Mouse (Mus musculus): ENCODE data around the gene Fmo5. TPM values are rescaled to one million over a fixed set of nuclear protein-coding genes. Genes with fewer than 3 reads are reported as not detected.

The Fmo5 gene
- polyA plus RNA-seq, 1 experiment from 2014 or later: 1.7 TPM

DNA sequence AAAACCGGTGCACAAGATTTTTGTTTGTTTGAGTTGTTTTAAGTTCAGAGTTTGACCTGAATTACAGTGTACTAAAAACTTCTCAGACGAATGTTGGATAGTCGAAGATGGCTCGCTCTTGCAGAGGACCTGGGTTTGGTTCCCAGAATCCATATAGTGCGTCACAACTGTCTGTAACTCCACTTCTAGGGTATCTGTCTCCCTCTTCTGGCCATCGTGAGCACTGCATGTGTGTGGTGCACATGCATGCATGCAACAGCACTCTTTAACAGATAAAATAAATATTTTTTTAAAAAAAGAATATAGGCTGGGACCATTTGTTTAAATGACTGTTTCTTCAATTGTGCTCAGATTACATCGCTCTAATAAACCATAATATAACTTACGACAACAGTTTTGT is 26.3 kb downstream of the Fmo5 start:
- Histone ChIP-seq H3K27me3 (ENCODE audit: control insufficient read depth, insufficient read depth, low read length) (no peaks in the 10 kb centered on the region), H3K4me3 (ENCODE audit: low read depth, low read length) (no peak overlapping the region), H3K36me3 (replicated peaks; ENCODE audit: control insufficient read depth, insufficient read depth, low read depth, low read length) (no peaks in the 10 kb centered on the region), H3K27ac (replicated peaks; ENCODE audit: low read depth, low read length) (no peak overlapping the region), H3K9me3 (replicated peaks; ENCODE audit: control insufficient read depth, low read length) (no peaks in the 10 kb centered on the region), H3K4me1 (ENCODE audit: control insufficient read depth, insufficient read depth, low read length) (no peaks in the 10 kb centered on the region; the same call in 1 of the 2 replicates), H3K4me2 (ENCODE audit: low read depth, low read length) (no peak overlapping the region), H3K9ac (replicated peaks; ENCODE audit: low read length) (no peak overlapping the region)
- WGBS: 80% methylated on average over 8 of the region's 8 CpGs
- ATAC-seq (replicated peaks; ENCODE audit: insufficient number of reproducible peaks, low FRiP score, low TSS enrichment, low read depth) (no peak), DNase-seq (ENCODE audit: low spot score) (no peak)

DNA sequence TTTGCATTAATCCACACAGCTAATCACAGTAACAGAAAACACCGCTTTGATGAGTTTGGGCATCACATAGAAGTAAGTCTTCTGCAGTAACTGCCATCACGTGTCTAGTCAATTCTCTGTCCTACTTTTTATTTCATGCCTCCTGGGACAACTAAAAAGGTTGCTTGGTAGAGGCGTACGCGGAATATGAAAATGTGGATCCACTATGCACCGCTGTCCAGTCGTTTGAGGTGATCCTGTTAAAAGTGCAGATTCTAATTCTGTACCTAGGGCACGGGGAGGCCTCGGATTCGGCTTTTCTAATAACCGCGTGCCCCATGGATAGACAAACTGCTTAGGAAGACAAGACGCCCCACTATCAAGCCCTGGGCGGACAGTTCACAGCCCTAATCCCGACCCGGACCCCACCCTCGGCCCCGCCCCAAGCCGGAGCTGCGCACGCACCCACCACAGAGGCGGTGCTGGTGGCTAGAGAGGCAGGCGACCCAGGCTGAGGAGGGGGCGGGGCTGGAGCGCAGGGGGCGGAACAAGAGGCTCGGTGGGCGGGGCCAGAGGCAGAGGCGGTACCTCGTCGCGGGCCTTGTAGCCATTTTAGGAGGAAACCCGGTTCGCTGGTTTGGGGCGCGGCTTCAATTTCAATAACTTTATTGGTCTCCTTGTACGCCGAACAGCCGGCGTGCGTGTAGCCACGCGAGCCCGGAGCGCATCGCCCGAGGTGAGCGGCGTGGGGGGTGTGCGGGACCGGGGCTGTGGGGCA is 29.2 kb downstream of the Fmo5 start, which contains the start of gene Prkab2:
Prkab2 (plus strand) TSS at position 539 of the 757 bp plus-strand sequence.
- H3K4me2 ChIP-seq (ENCODE audit: low read depth, low read length): peak within 1 kb of the TSS; percentile 58
- H3K4me1 ChIP-seq (ENCODE audit: control insufficient read depth, insufficient read depth, low read length): no peaks in the 10 kb centered on the region; the same call in 1 of the 2 replicates
- H3K9ac ChIP-seq (replicated peaks; ENCODE audit: low read length): peak within 1 kb of the TSS; percentile 65
- WGBS: 3% methylated on average over 45 of the region's 51 CpGs
- H3K9me3 ChIP-seq (replicated peaks; ENCODE audit: control insufficient read depth, low read length): no peaks in the 10 kb centered on the region
- peak within 1 kb of the TSS; percentile 82 for H3K4me3 ChIP-seq (ENCODE audit: low read depth, low read length)
- no peaks in the 10 kb centered on the region for H3K27me3 ChIP-seq (ENCODE audit: control insufficient read depth, insufficient read depth, low read length)
- DNase-seq (ENCODE audit: low spot score): peak; percentile 99
- no peaks in the 10 kb centered on the region for H3K36me3 ChIP-seq (replicated peaks; ENCODE audit: control insufficient read depth, insufficient read depth, low read depth, low read length)
- no peak within 1 kb of the TSS for H3K27ac ChIP-seq (replicated peaks; ENCODE audit: low read depth, low read length)
- peak; percentile 94 for ATAC-seq (replicated peaks; ENCODE audit: insufficient number of reproducible peaks, low FRiP score, low TSS enrichment, low read depth)

DNA sequence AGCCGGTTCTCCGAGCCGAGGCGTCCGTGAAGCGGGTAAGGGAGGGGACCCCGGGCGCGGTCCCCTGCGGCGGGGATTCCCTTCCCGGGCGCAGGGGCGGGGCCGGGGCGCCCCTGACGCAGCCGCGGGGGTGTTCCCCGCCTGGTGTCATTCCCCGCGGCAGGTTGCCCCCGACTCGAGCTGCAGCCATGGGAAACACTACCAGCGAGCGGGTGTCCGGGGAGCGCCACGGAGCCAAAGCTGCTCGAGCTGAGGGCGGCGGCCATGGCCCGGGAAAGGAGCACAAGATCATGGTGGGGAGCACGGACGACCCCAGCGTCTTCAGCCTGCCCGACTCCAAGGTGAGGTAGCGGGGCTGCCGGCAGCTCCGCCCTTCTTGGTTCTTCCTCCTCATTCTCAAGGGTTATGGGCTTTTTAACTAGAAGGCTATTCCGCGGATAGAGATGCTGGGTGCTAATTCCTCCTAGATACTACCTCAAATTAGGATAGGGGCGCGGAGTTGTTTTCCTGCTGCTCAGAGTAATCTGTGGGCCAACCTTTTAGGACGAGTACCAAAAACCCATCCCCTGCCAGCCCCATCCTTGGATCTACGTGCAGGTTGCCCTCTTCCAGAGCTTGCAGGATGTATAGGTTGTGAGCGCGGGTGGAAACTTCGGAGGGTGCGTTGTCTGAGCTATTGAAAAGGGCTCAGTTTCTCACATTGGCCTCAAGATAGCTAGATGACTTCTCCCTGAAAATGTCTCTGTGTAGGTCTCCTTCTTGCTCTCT is 30.0 kb downstream of the Fmo5 start:
- Histone ChIP-seq H3K4me1 (ENCODE audit: control insufficient read depth, insufficient read depth, low read length) (no peaks in the 10 kb centered on the region; the same call in 1 of the 2 replicates), H3K27ac (replicated peaks; ENCODE audit: low read depth, low read length) (no peak overlapping the region), H3K4me2 (ENCODE audit: low read depth, low read length) (peak overlapping the region; percentile 56), H3K9me3 (replicated peaks; ENCODE audit: control insufficient read depth, low read length) (no peaks in the 10 kb centered on the region), H3K9ac (replicated peaks; ENCODE audit: low read length) (peak overlapping the region; percentile 65), H3K4me3 (ENCODE audit: low read depth, low read length) (peak overlapping the region; percentile 82), H3K27me3 (ENCODE audit: control insufficient read depth, insufficient read depth, low read length) (no peaks in the 10 kb centered on the region), H3K36me3 (replicated peaks; ENCODE audit: control insufficient read depth, insufficient read depth, low read depth, low read length) (no peaks in the 10 kb centered on the region)
- ATAC-seq (replicated peaks; ENCODE audit: insufficient number of reproducible peaks, low FRiP score, low TSS enrichment, low read depth) (peak; percentile 61), DNase-seq (ENCODE audit: low spot score) (no peak)
- WGBS: under 1% methylated on average over 46 of the region's 50 CpGs

DNA sequence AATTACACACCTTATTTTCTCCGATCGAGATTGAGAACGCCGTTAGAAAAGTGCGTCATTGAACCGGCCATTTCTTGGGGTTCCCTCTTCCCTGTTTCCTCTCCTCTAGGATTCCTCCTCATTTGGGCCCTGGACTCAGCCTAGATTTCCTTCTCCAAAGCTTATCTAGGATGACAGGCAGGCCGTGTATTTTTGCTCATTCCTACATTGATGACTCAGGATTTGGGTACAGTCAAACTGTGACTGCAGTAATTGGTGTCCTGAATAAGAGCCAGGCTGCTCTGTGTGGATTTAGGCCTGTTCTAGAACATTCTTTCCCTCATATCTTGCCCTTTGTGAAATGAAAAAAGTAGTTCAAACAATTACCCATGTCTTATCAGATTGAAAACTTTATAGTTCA is 31.1 kb downstream of the Fmo5 start:
- DNase-seq (ENCODE audit: low spot score): no peak
- Histone ChIP-seq H3K27me3 (ENCODE audit: control insufficient read depth, insufficient read depth, low read length) (no peaks in the 10 kb centered on the region), H3K27ac (replicated peaks; ENCODE audit: low read depth, low read length) (no peak overlapping the region), H3K36me3 (replicated peaks; ENCODE audit: control insufficient read depth, insufficient read depth, low read depth, low read length) (no peaks in the 10 kb centered on the region; the same call in 1 of the 2 replicates), H3K9me3 (replicated peaks; ENCODE audit: control insufficient read depth, low read length) (no peaks in the 10 kb centered on the region), H3K4me2 (ENCODE audit: low read depth, low read length) (no peak overlapping the region), H3K4me3 (ENCODE audit: low read depth, low read length) (no peak overlapping the region), H3K9ac (replicated peaks; ENCODE audit: low read length) (no peak overlapping the region), H3K4me1 (ENCODE audit: control insufficient read depth, insufficient read depth, low read length) (no peaks in the 10 kb centered on the region; the same call in 1 of the 2 replicates)
- 93% methylated on average over 7 of the region's 7 CpGs for WGBS
- ATAC-seq (replicated peaks; ENCODE audit: insufficient number of reproducible peaks, low FRiP score, low TSS enrichment, low read depth): no peak

DNA sequence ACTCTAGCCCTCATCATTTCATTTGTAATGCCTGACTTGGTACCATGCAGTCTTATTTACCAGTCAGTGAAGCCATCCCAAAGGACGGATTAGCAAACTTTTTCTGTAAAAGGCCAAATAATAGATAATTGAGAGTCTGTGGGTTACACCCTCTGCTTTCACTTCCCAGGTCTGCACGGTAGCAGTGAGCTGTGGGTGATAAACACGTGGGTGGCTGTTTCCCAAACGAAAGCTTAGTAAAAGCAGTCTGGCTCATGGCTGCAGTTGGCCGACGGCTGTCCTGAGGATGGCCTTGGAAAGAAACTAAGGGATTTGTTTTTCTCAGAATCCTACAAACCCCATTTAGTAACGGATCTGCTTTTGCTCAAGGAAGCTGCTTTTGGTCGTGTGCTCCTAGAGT is 32.6 kb downstream of the Fmo5 start:
- DNase-seq (ENCODE audit: low spot score): no peak
- Histone ChIP-seq H3K4me2 (ENCODE audit: low read depth, low read length) (no peak overlapping the region), H3K27ac (replicated peaks; ENCODE audit: low read depth, low read length) (no peak overlapping the region), H3K36me3 (replicated peaks; ENCODE audit: control insufficient read depth, insufficient read depth, low read depth, low read length) (no peaks in the 10 kb centered on the region; the same call in 1 of the 2 replicates), H3K4me1 (ENCODE audit: control insufficient read depth, insufficient read depth, low read length) (no peaks in the 10 kb centered on the region; the same call in 1 of the 2 replicates), H3K9me3 (replicated peaks; ENCODE audit: control insufficient read depth, low read length) (no peaks in the 10 kb centered on the region), H3K4me3 (ENCODE audit: low read depth, low read length) (no peak overlapping the region), H3K27me3 (ENCODE audit: control insufficient read depth, insufficient read depth, low read length) (no peaks in the 10 kb centered on the region), H3K9ac (replicated peaks; ENCODE audit: low read length) (no peak overlapping the region)
- ATAC-seq (replicated peaks; ENCODE audit: insufficient number of reproducible peaks, low FRiP score, low TSS enrichment, low read depth): no peak
- WGBS: 77% methylated on average over 8 of the region's 8 CpGs

DNA sequence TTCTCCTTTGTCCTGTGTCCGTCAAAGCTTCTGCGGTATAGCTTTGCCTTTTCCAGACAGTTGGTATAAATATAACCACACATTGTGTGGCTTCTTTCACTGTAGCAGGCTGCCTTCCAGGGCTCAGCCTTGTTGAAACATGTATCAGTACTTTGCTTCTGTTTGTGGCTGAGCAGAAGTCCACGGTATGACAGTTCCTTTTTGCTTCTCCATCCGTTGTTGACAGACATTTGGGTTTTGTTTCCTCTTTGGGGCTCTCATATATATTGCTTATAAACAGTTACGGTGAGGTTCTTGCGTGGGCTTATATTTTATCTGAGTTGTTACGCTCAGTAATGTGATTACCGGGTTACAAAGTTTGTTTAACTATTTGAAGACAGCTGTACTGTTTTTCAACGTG is 36.9 kb downstream of the Fmo5 start:
- H3K27me3 ChIP-seq (ENCODE audit: control insufficient read depth, insufficient read depth, low read length): no peaks in the 10 kb centered on the region
- no peak overlapping the region for H3K4me2 ChIP-seq (ENCODE audit: low read depth, low read length)
- 83% methylated on average over 9 of the region's 9 CpGs for whole genome bisulfite sequencing
- DNase-seq (ENCODE audit: low spot score) (no peak), ATAC-seq (replicated peaks; ENCODE audit: insufficient number of reproducible peaks, low FRiP score, low TSS enrichment, low read depth) (no peak)
- H3K36me3 ChIP-seq (replicated peaks; ENCODE audit: control insufficient read depth, insufficient read depth, low read depth, low read length): no peaks in the 10 kb centered on the region; the same call in 1 of the 2 replicates
- H3K9me3 ChIP-seq (replicated peaks; ENCODE audit: control insufficient read depth, low read length): no peaks in the 10 kb centered on the region
- H3K9ac ChIP-seq (replicated peaks; ENCODE audit: low read length): no peak overlapping the region
- H3K4me3 ChIP-seq (ENCODE audit: low read depth, low read length): no peak overlapping the region
- H3K4me1 ChIP-seq (ENCODE audit: control insufficient read depth, insufficient read depth, low read length): no peaks in the 10 kb centered on the region
- no peak overlapping the region for H3K27ac ChIP-seq (replicated peaks; ENCODE audit: low read depth, low read length)

DNA sequence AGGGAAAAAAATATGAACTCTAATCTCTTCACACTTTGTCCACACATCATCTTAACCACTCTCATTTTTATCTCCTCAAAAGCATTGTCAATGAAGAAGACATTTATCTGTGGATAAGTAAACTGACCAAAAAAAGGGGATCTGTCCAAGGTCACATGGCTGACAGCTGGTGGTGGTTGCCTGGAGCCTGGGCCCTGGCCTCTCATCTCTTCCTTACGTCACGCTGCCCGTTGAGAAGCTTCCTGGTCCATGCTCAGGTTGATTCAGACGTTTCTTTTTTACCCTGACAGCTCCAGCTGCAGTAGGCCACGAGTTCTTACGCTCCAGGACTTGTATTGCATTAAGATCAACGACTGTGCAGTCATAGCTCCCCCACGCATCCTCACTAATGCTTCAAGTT is 37.5 kb downstream of the Fmo5 start:
- 75% methylated on average over 8 of the region's 8 CpGs for WGBS
- Histone ChIP-seq H3K4me3 (ENCODE audit: low read depth, low read length) (no peak overlapping the region), H3K27me3 (ENCODE audit: control insufficient read depth, insufficient read depth, low read length) (no peaks in the 10 kb centered on the region), H3K4me2 (ENCODE audit: low read depth, low read length) (no peak overlapping the region), H3K9ac (replicated peaks; ENCODE audit: low read length) (no peak overlapping the region), H3K4me1 (ENCODE audit: control insufficient read depth, insufficient read depth, low read length) (no peaks in the 10 kb centered on the region), H3K9me3 (replicated peaks; ENCODE audit: control insufficient read depth, low read length) (no peaks in the 10 kb centered on the region), H3K27ac (replicated peaks; ENCODE audit: low read depth, low read length) (no peak overlapping the region), H3K36me3 (replicated peaks; ENCODE audit: control insufficient read depth, insufficient read depth, low read depth, low read length) (no peaks in the 10 kb centered on the region; the same call in 1 of the 2 replicates)
- ATAC-seq (replicated peaks; ENCODE audit: insufficient number of reproducible peaks, low FRiP score, low TSS enrichment, low read depth) (no peak), DNase-seq (ENCODE audit: low spot score) (no peak)

Measured in embryonic facial prominence, embryonic 11.5 days (tissue).